Mouse (Mus musculus) kidney, adult 11 months (tissue): ENCODE data around the gene Srpk1.

Experiments used
- DNase-seq: peaks from one replicate; pipeline ENCODE4 v3.0.0; 2022

Srpk1 gene

GRCm38 (mm10) chr17:28553040-28553793 lies 69.3 kb downstream of the Srpk1 start:
- peak; percentile 58 for DNase-seq

- no peak for DNase-seq
Observed at GRCm38 (mm10) chr17:28549111-28549510, 73.4 kb downstream of the Srpk1 start, which contains the start of gene Clpsl2. Gene Clpsl2, plus strand, starts transcription at chr17:28549411.

GRCm38 (mm10) chr17:28548550-28548949 lies 74.0 kb downstream of the Srpk1 start:
- DNase-seq, result no peak

GRCm38 (mm10) chr17:28546925-28547324 lies 75.6 kb downstream of the Srpk1 start:
- no peak for DNase-seq

GRCm38 (mm10) chr17:28537881-28538280 lies 84.6 kb downstream of the Srpk1 start:
- DNase-seq, result no peak
